Mouse (Mus musculus) left cerebral cortex, postnatal 36 days (tissue): ENCODE measurements at regions not wholly inside any gene's neighbourhood (a gene's known extent, or its start where the extent isn't known, plus 50 kb on each side); places are given as distances from the start of the nearest gene placed in this dataset.

ENCODE experiments used
- DNase-seq, 2 experiments: peaks; one replicate each; pipeline ENCODE4 v3.0.0; 2021 to 2022; ENCODE audit warnings: low spot score in 2 of 2, mixed read lengths in 1 of 2
- intact Hi-C: fragments of 180-260 bp; cut with DNase I; formaldehyde crosslinking; loops from one replicate; pipeline ENCODE4 v1.15.1; 2025

DNA sequence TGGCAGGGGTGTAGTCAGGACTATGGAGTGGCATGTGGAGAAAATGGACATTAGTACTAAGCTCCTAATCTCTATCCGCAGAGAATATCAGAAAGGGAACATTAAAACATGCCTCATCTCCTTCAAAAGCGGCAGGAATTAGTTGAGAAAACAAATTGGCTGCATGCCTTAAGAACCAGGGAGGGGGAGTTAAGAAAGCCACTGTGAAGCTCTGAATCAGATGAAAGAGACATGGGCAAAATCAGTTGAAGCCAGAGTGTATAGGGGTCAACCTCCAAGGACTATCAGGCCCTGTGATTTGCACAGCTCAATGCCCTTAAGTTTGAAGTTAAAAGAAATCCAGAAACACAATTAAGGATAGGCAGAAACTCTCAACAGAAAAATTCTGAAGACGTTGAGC, 408.3 kb downstream of the Hs3st1 start:
- intact Hi-C loops: no loop called here
- DNase-seq: no peak

GRCm38 (mm10) chr5:39337917-39338316, 417.4 kb downstream of the Hs3st1 start:
- no peak for DNase-seq
- intact Hi-C loops: no loop called here

GRCm38 (mm10) chr5:39336484-39336985, 418.7 kb downstream of the Hs3st1 start:
- intact Hi-C loops: no loop called here
- no peak for DNase-seq

DNA sequence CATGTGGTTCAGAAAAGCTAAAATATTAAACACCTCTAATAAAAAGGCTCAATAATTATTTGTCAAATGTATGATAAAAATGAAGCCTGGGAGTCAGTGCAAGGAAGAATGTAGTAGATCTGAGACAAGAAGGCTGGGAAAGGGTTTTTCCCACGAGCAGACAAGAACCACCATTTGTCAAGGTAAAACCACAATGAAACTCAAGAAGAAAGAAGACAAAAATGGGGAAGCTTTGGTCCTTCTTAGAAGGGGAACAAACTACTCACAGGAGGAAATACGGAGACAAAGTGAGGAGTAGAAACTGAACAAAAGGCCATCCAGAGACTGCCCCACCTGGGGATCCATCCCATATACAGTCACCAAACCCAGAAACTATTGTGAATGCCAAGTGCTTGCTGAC, 420.0 kb downstream of the Hs3st1 start:
- intact Hi-C loops: no loop called here
- DNase-seq: no peak

DNA sequence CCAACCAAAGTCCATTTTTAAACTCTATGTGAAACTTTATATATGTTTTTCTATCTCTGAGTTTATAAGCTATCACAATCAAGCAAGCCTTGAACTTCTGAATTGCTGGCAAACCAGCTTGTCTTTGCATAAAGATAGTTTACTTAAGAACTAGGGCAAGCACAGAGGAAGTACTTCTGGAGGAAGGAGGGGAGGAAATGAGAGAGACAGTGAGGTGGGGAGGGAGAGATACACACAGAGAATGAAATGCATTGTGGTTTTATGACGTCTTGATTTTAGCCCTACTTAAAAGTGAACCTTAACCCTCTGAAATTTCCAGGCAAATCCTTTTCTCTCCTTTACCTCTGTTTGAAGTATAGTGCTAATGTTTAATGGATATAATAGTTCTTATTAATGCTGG, 421.0 kb downstream of the Hs3st1 start:
- no peak for DNase-seq
- intact Hi-C loops: no loop called here

- peak; percentile 16 to 24 for DNase-seq
- intact Hi-C loops: loop anchor here (10.0 kb wide), 1 partner anchor 319 kb away; no protein-coding TSS in a partner anchor
Observed at GRCm38 (mm10) chr5:39325399-39325798, 429.9 kb downstream of the Hs3st1 start.

DNA sequence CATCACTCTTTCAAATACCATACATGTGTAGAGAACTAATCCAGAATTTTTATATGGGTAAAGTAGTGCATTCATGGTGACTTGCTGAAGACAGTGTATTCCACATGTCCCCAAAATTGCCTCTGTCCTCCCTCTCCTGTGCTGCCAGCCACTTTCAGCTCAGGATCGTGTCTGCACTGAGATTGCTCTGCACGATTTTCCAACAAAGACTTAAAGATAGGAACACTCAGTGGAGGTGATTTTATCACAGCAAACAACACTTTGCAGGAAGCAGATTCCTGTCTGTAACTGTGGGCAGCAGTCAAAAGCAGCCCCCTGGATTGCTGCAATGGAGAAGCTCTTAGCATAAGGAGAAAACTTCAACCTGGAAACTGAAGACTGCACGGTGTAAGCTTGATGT, 438.8 kb downstream of the Hs3st1 start:
- peak in 1 of 2 experiments; percentile 13 for DNase-seq
- intact Hi-C loops: no loop called here

GRCm38 (mm10) chr5:39311211-39311610, 434.6 kb upstream of the Clnk start:
- intact Hi-C loops: no loop called here
- DNase-seq: no peak

DNA sequence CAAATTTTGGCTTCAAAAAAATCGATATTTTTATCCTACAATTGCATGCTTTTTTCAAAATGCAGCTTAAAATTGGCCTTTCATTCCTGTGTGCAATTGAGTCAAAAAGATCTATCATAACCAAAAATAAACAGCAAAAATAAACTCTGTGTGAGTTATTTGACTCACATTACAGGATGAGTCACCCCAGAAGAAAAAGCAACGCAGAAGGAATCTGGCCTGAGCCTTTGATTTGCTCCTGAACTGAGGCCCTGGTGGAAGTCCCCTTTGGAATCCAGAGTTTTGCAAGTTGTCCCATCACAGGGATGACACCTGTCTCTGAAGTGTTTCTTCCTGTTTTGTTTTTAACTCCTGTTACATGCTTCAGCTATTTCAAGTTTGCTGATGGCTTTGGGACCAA, 429.2 kb upstream of the Clnk start:
- no peak for DNase-seq
- intact Hi-C loops: no loop called here

DNA sequence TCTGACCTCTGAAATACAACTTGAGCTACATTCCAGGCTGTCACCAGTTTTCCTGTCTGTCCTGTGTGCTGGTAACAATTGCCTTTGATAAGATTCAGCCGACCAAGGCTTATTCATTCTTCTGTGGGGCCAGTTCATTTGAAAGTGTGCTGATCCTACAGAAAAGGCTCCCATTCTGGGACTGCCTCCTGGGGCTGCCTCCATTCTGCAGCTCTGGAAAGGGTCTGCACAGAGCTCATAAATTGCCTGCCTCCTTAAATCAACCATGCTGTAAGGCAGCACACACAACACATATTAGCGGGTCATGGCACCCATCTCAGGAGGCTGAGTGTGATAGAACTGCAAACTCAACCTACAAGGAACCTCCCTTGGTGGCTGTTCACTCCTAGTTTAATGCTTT, 416.2 kb upstream of the Clnk start:
- intact Hi-C loops: no loop called here
- DNase-seq: no peak

DNA sequence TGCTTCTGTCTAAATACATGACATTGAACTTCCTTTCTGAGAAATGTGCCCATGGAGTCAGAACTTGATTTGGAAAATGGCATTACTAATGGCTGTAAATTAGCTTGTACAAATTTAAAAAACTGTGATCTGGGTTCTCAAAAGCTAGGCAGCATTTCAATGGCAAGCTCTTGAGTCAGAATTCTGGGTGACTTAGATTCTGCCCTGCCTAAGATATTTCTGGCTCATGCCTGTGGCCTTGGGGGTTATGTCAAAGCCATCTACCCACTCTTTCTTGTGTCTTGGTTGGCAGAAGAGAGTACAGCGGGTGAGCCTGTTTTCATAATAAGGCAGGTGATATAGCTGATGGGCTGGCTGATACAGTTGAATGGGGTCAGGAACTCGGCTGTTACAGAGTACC, 404.4 kb upstream of the Clnk start:
- DNase-seq: no peak
- intact Hi-C loops: no loop called here

DNA sequence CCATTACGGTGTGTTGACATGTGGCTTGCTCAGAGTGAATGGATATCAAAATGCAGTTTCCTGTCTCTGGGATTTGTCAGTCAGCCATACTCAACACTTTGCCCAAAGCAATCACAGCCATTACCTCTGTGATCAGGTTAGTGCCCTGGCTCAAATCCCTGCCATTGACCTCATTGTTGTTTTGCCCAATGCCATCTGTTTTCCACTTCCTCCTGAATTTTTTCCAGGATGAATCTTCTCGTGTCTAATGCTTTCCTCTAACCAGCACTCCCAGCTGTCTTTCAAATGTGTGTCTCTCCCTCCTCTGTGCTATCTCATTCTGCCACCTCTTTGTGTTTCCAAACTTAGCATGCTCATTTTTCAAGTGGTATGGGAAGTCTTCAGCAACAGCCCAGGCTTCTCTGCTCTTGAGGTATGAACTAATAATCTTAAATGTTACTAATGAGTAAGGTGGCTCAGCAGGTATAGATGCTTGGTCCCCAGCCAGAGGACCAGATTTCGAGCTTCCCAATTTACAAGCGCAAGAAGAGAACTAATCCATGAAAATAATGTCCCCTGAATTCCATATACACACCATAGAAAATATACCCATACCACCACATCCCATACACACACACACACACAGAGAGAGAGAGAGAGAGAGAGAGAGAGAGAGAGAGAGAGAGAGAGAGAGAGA, 397.2 kb upstream of the Clnk start:
- intact Hi-C loops: no loop called here
- DNase-seq: no peak

GRCm38 (mm10) chr5:39267106-39267505, 390.5 kb upstream of the Clnk start:
- DNase-seq: peak in 1 of 2 experiments; percentile 4
- intact Hi-C loops: no loop called here

DNA sequence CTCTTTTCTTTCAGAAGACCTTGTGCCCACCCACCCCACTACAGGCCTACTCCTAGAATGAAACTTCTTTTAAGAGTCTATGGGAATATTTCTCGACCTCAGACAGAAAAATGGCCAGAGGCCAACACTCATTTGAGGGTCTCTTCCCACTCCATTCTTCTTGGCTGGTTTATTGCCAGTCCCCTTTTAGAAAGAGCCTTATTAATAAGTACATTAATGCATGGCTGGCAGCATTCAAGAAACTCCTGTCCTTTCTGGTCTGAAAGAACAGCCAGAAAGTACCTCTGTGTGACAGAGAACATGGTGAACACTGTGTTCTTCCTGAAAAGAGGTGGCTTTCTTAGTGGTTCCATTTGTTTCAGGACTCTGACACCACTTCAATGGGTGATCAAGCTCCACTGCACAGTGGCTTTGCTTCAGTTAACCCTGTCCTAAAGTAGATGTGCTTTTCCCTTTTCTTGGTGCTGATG, 384.1 kb upstream of the Clnk start:
- intact Hi-C loops: no loop called here
- no peak for DNase-seq

DNA sequence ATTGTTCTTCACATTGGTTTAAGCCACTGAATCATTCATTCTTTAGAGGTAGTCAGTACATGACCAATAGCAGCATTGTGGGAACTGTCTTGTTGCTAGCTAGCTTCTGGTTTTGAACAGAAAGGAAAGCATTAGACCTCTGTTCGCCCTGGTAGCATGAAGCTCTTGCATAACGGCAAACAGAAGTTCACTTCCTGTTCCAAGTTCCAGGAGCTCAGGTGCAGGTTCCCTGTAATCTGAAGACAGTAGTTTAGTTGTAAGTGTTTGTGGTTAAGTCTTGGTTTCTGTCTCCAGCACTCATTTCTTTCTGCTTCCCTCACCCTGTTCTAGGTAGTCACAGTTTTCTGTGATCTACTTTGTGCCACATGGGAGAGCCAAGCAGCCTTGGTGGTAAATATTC, 381.1 kb upstream of the Clnk start:
- DNase-seq: no peak
- intact Hi-C loops: no loop called here

GRCm38 (mm10) chr5:39252206-39252605, 375.6 kb upstream of the Clnk start:
- no peak for DNase-seq
- intact Hi-C loops: no loop called here

DNA sequence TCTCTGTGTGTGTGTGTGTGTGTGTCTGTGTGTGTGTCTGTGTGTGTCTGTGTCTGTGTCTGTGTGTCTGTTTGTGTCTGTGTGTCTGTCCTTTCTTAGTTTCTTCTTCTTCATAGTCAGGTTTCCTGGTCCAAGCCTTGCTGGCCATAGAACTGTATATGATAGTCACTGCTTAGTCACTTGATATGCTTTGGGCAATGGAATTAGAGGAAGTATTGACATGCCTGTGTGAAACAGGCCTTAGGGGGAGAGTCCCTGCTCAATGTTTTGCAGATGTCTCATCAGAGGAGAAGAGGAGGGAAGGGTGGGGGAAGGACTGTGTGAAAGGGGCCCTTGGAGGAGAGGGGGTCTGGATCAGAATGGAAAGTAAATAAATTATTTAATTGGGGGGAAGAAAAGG, 374.4 kb upstream of the Clnk start:
- intact Hi-C loops: no loop called here

DNA sequence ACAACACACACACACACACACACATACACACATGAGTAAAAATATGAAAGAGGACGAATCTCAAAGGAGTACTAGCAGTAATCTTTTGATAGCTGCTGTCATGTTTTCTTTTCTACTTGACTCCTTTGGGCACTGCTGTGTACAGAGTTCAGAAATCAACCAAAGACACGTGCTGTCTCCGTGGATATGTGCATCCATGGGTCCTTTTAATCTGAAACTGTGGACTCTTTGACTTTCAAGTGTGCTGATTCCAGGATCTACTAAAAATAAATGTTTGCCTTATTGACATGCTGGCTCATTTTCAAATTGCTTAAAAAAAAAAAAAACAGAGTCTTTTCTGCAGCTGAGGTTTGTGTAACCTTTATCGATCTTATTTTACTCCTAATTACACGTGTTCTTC, 343.1 kb upstream of the Clnk start:
- intact Hi-C loops: no loop called here
- DNase-seq: no peak

More for the DNA sequence above, 374.4 kb upstream of the Clnk start:
- no peak for DNase-seq

GRCm38 (mm10) chr5:39216326-39216725, 339.7 kb upstream of the Clnk start:
- no peak for DNase-seq
- intact Hi-C loops: no loop called here

- intact Hi-C loops: no loop called here
- DNase-seq: no peak
Observed at GRCm38 (mm10) chr5:39215016-39215415, 338.4 kb upstream of the Clnk start.

GRCm38 (mm10) chr5:39212550-39212949, 335.9 kb upstream of the Clnk start:
- intact Hi-C loops: no loop called here
- DNase-seq: no peak

GRCm38 (mm10) chr5:39198856-39199255, 322.2 kb upstream of the Clnk start:
- no peak for DNase-seq
- intact Hi-C loops: no loop called here
